Mouse (Mus musculus) spleen, postnatal 4 days (tissue): Measurements from ENCODE around the gene Gm10226.
"Not testable (repeated sequence)": the region's sequence is repeated elsewhere in the genome, so short reads cannot be mapped to it uniquely, and the experiment has no call there.

Experiments used
- DNase-seq, 2 experiments: peaks; one replicate each; pipeline ENCODE4 v3.0.0; 2022; ENCODE audit warnings: low spot score in 2 of 2

The Gm10226 gene

DNA sequence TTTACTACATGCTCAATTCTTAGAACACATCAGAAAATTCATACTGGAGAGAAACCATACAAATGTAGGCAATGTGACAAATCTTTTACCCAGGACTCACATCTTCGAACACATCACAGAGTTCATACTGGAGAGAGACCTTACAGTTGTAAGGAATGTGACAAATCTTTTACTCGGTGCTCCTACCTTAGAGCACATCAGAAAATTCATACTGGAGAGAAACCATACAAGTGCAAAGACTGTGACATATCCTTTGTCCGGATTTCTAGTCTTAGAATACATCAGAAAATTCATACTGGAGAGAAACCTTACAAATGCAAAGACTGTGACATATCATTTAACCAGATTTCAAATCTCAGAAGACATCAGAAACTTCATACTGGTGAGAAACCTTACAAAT is at the start of gene Gm10226:
Gene Gm10226, plus strand, starts transcription at position 301 of the 400 bp plus-strand sequence.
- DNase-seq, result no peak

DNA sequence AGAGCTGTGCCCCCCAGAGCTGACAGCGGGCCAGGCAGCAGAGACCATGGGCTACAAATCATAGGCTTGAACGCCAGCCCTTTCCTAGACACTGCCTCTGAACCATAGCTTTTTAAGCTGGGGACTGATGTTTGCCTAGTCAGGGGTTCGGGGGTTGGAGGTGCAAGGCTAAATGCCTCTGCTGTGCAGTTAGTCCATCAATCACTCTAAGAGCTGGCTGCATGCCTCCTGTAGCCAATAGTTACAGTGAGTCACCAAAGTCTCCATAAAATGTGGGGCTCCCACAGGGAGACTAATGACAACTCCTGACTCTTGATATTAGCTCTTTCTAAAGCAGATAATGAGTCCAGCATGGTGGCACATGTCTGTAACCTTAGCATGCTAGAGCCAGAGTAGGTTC is 42.9 kb upstream of the Gm10226 start:
- DNase-seq, result no peak

DNA sequence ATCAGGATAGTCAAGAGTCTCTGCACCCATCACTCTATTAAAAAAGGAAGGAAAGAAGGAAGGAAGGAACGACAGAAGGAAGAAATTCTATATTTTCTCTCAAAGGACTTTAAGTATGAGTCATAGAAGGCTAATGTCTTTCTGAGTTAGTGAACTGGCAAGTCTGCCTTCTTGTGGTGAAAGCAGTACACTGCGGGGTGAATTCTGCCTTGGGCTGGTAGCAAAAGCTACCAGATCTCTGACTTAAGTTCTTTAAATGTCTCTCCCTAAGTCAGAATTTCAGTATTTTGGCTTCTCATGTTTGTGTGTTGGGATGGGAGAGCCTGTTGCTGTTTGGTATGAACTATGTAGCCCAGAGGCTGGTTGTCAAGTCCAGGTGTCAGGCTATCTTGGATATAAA is 41.7 kb upstream of the Gm10226 start:
- DNase-seq, result peak in 1 of 2 experiments; percentile 22

DNA sequence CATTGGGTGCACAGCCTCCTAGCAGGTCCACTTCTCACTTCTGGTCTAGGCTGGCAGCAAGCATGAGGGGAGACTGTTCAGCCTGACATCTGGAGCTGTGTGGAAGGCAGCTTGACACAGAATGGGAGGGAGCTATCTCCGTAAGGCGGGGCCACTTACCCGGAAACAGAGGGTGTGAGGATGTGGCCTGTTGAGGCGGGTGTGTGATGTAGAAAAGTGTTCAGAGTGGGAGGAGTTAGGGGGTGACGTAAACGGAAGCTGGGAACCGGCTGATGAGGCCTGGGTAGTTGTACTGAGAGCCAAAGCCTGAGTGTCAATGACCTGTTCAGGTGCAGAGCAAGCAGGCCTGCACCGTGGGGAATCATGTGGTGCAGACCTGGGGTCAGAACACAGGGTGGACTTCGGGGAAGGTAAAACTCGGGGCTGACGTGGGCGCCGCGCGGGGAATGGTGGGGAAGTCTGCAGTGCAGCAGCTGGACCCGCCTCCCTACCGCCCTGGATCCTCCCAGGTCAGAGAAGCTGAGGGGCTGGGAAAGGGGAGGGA is 41.2 kb upstream of the Gm10226 start, which contains the start of gene Zfp983:
Gene Zfp983, plus strand, starts transcription at position 261 of the 544 bp plus-strand sequence.
- peak; percentile 77 to 83 for DNase-seq

DNA sequence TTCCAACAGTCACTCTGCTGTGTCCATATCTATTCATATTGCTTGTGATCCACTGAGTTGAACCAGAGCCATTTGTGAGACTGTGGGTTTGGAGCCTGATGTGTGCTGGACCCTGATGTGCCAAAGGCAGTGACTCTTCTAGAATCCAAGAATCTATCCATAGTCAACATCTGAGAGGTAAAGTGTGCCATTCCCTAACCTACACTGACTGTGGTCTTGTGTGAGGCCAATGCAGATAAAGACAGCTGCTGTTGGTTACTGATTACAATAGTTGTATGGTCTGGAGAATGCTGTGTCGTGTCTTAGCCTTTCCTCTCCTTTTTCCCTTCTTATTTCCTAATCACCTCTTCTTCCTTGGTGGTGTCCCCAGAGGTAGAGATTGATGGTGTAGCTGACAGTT is 12.8 kb upstream of the Gm10226 start:
- DNase-seq, result not testable (repeated sequence)

DNA sequence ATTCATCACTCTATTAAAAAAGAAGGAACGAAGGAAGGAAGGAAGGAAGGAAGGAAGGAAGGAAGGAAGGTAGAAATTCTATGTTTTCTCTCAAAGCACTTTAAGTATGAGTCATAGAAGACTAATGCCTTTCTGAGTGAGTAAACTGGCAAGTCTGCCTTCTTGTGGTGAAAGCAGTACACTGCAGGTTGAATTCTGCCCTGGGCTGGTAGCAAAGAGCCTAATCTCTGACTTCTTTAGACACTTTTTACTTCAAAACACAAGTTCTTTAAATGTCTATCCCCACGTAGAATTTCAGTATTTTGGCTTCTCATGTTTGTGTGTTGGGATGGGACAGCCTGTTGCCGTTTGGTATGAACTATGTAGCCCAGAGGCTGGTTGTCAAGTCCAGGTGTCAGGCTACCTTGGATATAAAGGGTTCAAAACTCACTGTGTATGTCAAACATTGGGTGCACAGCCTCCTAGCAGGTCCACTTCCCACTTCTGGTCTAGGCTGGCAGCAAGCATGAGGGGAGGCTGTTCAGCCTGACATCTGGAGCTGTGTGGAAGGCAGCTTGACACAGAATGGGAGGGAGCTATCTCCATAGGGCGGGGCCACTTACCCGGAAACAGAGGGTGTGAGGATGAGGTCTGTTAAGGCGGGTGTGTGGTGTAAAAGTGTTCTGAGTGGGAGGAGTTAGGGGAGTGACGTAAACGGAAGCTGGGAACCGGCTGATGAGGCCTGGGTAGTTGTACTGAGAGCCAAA is 12.2 kb upstream of the Gm10226 start:
- peak; percentile 87 to 88 for DNase-seq

DNA sequence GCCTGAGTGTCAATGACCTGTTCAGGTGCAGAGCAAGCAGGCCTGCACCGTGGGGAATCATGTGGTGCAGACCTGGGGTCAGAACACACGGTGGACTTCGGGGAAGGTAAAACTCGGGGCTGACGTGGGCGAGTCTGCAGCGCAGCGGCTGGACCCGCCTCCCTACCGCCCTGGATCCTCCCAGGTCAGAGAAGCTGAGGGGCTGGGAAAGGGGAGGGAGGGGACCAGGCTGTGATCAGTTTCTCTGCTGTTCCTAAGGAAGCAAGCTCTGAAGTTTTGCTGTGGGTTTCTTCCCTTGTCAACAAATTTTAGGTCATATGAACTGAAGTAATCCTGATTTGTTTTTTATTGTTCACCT is 11.7 kb upstream of the Gm10226 start:
- not testable (repeated sequence) for DNase-seq

DNA sequence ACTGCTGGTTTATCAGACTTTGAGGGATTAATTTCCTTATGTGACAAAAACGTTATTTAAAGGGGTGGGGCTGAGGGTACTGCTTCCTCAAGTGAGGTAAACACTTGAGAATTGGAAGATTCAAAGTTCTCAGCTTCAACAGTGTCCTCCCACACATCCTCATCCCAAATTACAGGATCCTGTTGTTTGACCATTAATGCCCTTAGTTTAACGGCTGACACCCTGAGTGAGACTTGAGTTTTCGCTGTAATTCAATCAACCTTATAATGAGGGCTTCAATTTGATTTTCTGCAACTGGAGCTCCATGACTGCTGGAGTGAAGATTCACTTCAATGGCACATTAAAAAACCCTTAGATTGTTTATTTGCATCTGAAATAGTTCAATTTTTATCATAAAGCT is 1.7 kb downstream of the Gm10226 start:
- no peak for DNase-seq

DNA sequence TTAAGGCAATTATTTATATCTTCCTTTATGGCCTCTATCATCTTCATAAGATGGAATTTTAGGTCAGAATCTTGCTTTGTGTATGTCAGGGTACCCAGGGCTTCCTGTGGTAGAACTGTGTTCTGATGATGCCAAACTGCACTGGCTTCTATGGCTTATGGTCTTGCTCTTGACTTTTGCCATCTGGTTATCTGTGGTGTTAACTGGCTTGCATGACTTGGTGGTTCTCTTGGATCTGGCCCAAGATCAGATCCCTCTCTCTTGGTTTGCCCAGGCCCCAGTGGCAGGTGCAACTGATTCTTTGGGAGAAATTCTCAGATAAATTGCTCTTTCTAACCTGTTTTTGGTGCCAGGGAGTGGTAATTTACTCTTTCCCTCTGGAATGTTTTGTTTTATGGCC is 4.4 kb downstream of the Gm10226 start:
- no peak for DNase-seq

DNA sequence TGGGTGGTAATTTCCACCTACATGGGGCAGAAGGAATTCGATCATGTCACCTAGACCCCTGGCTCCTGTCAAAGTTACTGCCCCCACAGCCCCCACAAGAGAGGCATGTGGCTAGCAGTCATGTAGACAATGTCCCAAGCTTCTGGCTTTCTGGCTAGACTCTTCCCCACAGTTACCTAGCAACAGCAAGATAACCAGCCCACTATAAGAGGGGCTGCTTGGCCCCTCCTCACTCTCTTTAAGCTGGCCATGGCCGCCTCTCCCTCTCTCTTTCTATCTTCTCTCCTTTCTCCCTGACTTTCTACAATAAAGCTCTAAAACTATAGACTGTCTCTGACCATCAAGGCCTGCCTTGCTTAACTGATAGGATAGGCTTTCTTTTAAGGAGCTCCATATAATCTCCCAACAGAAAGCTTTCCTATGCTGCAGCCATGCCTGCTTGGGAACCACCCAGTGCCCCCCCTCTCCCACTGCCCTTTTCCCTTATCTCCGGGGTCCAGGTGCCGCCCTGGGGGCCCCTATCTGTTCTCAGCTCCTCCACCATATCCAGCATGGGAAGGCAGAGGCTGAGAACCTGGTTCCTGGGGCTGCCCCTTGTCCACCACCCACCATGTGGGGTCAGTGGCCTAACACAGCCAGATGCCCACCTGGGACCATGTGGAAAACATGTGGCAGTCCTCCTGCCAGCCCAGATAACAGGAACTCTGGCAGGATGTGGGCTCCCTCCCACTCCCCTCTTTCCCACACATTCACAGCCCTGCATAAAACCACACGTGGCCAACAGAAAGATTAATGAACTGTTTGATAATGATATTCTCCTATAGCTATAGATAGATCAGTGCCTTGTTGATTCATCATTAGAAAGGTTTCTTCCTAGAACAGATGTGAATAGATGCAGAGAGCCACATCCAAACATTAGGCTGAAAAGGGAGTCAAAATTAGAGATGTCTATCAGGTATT is 10.9 kb downstream of the Gm10226 start:
- DNase-seq, result peak; percentile 51 to 60

DNA sequence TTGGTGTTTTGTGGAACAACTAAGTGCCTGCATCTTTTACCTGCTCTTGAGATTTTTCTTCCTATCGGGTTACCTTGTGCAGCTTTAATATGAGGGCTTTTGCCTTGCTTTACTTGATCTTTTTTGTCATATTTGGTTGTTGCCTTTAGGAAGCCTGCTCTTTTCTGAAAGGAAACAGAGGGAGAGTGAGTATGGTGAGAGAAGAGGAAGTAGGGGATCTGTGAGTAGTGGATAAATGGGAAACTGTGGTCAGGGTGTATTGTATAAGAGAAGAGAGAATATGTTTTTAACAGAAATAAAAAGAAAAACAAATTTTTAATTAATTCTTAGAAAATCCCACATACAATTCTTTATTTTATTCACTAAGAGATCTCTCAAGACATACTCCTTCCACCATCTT is 11.8 kb downstream of the Gm10226 start:
- no peak for DNase-seq

DNA sequence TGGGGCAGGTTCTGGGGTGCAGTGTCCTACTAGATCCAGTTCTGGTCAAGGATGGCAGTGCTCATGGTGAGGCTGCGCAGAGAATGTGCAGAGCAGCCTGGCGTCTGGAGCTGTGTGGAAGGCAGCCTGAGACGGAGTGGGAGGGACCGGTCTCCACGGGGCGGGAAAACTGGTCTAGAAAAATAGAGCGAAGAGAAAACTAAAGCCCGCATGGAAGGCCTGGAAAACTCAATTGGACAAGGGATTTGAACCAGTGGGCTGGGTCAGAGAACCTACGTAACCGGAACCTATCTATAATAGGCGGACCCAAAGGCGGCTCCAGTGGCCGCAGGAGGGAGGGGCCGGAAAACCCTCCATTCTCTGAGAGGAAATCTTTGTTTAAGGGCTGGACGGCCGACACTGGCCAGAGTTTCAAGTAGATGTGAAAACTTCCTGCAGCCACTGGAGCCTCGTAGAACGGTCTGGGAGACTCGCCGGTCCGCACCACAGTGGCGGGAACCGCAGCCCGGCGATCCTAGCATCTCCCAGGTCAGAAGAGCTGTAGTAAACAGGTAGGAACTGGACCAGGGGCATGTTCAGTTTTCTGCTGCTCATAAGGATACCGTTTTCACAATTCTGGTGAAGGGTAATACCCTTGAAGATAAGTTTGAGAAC is 15.8 kb downstream of the Gm10226 start, which contains the start of gene Zfp760:
Gene Zfp760, plus strand, starts transcription at position 399 of the 654 bp plus-strand sequence.
- peak; percentile 67 to 78 for DNase-seq

DNA sequence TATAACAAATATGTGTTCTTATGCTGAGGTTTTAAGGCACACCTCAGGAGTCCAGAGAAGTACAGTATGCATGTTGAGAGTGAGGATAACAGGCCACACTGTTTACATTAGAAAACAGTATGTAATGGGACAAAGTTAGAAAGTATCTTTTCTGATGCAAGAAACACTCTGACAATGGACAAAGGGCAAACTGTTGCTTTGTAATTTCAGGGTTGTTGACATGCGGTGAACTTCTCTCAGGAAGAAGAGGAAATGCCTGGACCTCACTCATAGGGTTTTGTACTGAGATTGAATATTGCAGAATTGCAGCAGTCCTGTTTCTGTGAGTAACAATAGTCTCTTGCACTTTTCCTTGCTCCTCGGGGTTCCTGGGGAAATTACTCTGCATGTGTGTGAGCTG is 16.7 kb downstream of the Gm10226 start:
- no peak for DNase-seq

DNA sequence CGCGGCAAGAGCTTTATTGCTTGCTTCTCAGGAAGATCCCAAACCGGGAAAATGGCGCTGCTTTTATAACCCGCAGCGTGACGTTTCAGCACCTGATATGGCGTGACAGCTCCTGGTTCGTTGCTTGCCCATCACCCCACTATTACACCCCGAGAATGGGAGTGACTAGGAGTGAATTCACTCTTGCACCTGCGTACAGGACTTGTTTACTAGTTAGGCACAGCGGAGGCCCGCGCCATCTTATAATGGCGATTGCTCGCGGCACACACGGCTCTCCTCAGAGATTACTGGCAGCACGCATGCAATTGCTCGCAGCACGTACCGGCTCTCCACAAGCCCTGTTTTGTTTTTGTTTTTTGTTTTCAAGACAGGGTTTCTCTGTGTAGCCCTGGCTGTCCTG is 38.8 kb downstream of the Gm10226 start, which contains the start of gene Zfp229:
Gene Zfp229, plus strand, starts transcription at position 301 of the 400 bp plus-strand sequence.
- not testable (repeated sequence) for DNase-seq

DNA sequence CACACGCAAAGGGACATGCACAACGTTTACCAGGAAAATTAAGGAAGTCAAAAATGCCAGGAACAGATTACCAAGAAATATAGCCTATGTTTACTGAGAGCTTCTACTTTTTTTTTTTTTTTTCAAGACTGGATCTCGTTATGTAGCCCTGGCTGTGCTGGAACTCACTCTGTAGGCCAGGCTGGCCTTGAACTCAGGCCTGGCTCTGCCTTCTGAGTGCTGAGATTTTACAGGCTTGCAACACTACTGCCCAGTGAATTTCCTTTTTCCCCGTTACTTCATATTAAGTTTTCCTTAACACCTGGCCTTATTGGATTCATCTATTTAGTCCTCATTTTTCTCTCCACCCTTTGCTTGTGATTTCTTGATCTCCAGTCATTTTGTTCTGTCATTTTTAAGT is 41.4 kb downstream of the Gm10226 start:
- no peak for DNase-seq

DNA sequence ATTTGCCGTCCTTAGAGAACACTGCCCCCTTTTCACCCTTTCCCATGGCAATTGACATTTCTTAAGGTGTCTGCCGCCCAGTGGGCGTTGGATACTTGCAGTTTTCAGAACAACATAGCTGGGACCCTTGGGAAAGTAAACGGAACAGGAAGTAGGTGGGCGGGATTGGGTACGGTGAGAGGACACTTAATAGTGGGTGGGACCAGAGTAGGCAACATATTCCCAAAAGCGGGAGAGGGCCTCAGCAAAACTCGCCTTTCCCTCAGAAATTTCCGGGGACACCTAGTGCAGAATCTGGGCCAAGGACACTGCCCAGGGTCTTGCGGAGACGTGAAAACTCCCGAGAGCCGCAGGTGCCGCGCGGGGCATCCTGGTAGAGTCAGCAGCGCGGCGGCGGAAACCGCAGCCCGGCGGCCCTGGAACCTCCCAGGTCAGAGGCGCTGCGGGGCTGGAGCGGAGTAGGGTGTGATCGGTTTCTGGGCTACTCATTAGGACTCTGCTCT is 41.9 kb downstream of the Gm10226 start:
- peak; percentile 56 to 83 for DNase-seq
